Mouse (Mus musculus) cerebral cortex, adult 2 months (tissue): ENCODE measurements around the gene Vamp5.

Source experiments
- WGBS: fragments of 180-500 bp; shearing (Covaris S2); methylation state at CpG from one replicate; pipeline ENCODE4 v1.1.7; 2018; 5-methylcytosine and 5-hydroxymethylcytosine counted together

The Vamp5 gene

GRCm38 (mm10) chr6:72346261-72346660 lies 34.0 kb downstream of the Vamp5 start:
- 82% methylated on average over 4 of the region's 4 CpGs for WGBS

GRCm38 (mm10) chr6:72345633-72346032 lies 34.6 kb downstream of the Vamp5 start:
- WGBS = 46% methylated on average over 6 of the region's 6 CpGs

- WGBS = 1% methylated on average over 30 of the region's 30 CpGs
Measured at GRCm38 (mm10) chr6:72345074-72345567, 35.1 kb downstream of the Vamp5 start, which contains the start of gene Usp39. Usp39 (minus strand) TSS chr6:72345184.

GRCm38 (mm10) chr6:72344396-72345073 lies 35.7 kb downstream of the Vamp5 start:
- WGBS = 1% methylated on average over 42 of the region's 42 CpGs

GRCm38 (mm10) chr6:72340481-72340880 lies 39.8 kb downstream of the Vamp5 start:
- WGBS = 69% methylated on average over 2 of the region's 2 CpGs

GRCm38 (mm10) chr6:72333111-72333510 lies 47.2 kb downstream of the Vamp5 start:
- 79% methylated on average over 5 of the region's 5 CpGs for WGBS

- 94% methylated on average over 4 of the region's 4 CpGs for WGBS
Measured at GRCm38 (mm10) chr6:72330133-72330532, 50.1 kb downstream of the Vamp5 start.

- 92% methylated on average over 5 of the region's 5 CpGs for WGBS
Measured at GRCm38 (mm10) chr6:72329019-72329418, 51.2 kb downstream of the Vamp5 start.

GRCm38 (mm10) chr6:72326274-72326673 lies 54.0 kb downstream of the Vamp5 start:
- 55% methylated on average over 6 of the region's 6 CpGs for WGBS

GRCm38 (mm10) chr6:72323786-72324508 lies 56.3 kb downstream of the Vamp5 start:
- WGBS = 95% methylated on average over 6 of the region's 6 CpGs

GRCm38 (mm10) chr6:72322936-72323335 lies 57.3 kb downstream of the Vamp5 start:
- WGBS = 95% methylated on average over 3 of the region's 3 CpGs

- 67% methylated on average over 11 of the region's 11 CpGs for WGBS
Measured at GRCm38 (mm10) chr6:72319019-72319418, 61.2 kb downstream of the Vamp5 start.
